Mouse (Mus musculus) layer of hippocampus, postnatal 10 days (tissue): Measurements from ENCODE around the gene Rassf9. TPM values are rescaled to one million over a fixed set of nuclear protein-coding genes. Genes with fewer than 3 reads are reported as not detected.

ENCODE experiments used
- DNase-seq, 2 experiments: peaks; one replicate each; pipeline ENCODE4 v3.0.0; 2021; ENCODE audit warnings: low spot score in 2 of 2
- long read RNA-seq: library from polyadenylated mRNA; stranded (forward); transcript quantifications from one replicate; pipeline ENCODE4 v2.0.0, GENCODE M21; 2023
- total RNA-seq, 2 experiments: library from RNA; stranded (reverse); gene quantifications; 2 replicates each; pipeline ENCODE4 v1.2.3; 2021

The Rassf9 gene
- total RNA-seq, result 1 to 10 TPM; 4.0 to 5.6 TPM
- long read RNA-seq, partial matches to known transcripts, result 0 of 4 reads
- long read RNA-seq, other reads (novel, unspliced or antisense), result 3 of 4 reads

- DNase-seq, result no peak
Measured at GRCm38 (mm10) chr10:102511807-102512461, at the start of gene Rassf9. Gene Rassf9, plus strand, starts transcription at chr10:102512222.

- DNase-seq, result no peak
Measured at GRCm38 (mm10) chr10:102469412-102469811, 42.6 kb upstream of the Rassf9 start.

- DNase-seq, result no peak
Measured at GRCm38 (mm10) chr10:102490386-102490785, 21.6 kb upstream of the Rassf9 start, which contains the start of gene Nts. Gene Nts, minus strand, starts transcription at chr10:102490486.

GRCm38 (mm10) chr10:102491792-102492191, 20.2 kb upstream of the Rassf9 start:
- DNase-seq, result peak; percentile 71 to 73

GRCm38 (mm10) chr10:102498754-102499153, 13.3 kb upstream of the Rassf9 start:
- DNase-seq, result peak in 1 of 2 experiments; percentile 28

GRCm38 (mm10) chr10:102507386-102507785, 4.6 kb upstream of the Rassf9 start:
- no peak for DNase-seq

- DNase-seq, result no peak
Measured at GRCm38 (mm10) chr10:102511461-102511806, 588 bp upstream of the Rassf9 start.

GRCm38 (mm10) chr10:102514159-102514558, 2.1 kb downstream of the Rassf9 start:
- DNase-seq, result no peak

GRCm38 (mm10) chr10:102527901-102528300, 15.9 kb downstream of the Rassf9 start:
- DNase-seq, result no peak

GRCm38 (mm10) chr10:102553941-102554340, 41.9 kb downstream of the Rassf9 start:
- DNase-seq, result no peak

- no peak for DNase-seq
Measured at GRCm38 (mm10) chr10:102562488-102562887, 50.5 kb downstream of the Rassf9 start.

- no peak for DNase-seq
Measured at GRCm38 (mm10) chr10:102577970-102578369, 65.9 kb downstream of the Rassf9 start.

GRCm38 (mm10) chr10:102594306-102594705, 82.3 kb downstream of the Rassf9 start:
- no peak for DNase-seq

Other genes with a start within 250 kb of the Rassf9 start
- 10 to 100 TPM; 54.2 to 57.9 TPM for gene Nts, start 21.7 kb upstream of the Rassf9 start, total RNA-seq